Mouse (Mus musculus) cerebellum, postnatal 4 days (tissue): ENCODE measurements at regions not wholly inside any gene's neighbourhood (a gene's known extent, or its start where the extent isn't known, plus 50 kb on each side); places are given as distances from the start of the nearest gene placed in this dataset.
A peak's percentile ranks its signal among the peaks of the same experiment; 100 is the strongest.

Experiments
- DNase-seq, 2 experiments: peaks; one replicate each; pipeline ENCODE4 v3.0.0; 2022; ENCODE audit warnings: low spot score in 2 of 2, mixed read lengths in 1 of 2

DNA sequence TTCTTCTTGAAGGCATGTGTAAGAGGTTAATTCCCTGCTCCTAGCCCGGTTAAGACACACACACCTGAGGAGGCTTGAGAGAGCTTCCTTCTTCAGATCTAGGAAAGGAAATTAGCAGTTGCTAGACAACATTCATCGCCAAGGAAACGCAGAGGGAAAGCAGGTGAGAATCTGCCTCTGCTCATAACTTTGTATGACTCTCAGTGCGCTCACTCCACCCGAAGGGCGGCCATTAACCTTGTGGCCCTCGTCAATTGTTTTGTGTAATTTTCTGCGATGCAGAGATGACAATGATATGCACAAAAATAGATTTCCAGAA lies 105.3 kb upstream of the Sgk1 start:
- DNase-seq: no peak

DNA sequence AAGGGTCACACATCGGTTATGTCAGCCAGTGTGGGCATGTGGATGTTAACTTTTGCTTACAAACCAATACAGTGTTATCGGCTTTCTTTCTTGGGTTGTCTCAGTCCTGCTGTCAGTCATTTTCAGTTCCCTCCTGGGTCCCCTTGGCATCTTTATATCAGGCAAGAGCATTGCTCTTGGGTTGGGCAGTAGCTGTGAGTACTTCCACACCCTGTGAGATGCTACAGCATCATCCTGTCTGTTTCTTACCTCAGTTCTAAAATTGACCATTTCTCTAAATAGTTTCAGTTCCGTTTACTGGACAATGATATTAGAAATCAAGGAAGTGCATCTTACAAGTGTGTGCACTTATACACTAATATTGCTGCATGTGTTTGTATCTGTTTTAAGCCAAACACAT lies 104.9 kb upstream of the Sgk1 start:
- DNase-seq: no peak

DNA sequence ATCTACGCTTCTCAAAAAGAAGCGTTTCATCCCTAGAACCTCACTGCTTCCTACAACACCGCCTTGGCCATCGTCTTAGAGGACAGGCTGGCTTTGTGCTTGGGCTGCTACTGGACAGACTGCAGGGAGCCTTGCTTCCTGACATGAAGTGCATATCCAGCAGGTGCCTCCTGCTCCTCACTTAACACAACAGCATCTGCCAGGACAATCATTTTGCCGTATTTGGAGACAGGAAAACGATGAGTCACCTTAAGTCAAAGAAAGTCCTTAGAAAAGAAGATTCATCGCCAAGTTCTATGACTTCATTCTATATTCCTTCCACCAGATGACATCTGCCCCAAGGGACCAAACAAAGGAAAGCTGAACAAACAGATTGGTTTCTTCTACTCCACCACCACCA lies 98.5 kb upstream of the Sgk1 start:
- no peak for DNase-seq

DNA sequence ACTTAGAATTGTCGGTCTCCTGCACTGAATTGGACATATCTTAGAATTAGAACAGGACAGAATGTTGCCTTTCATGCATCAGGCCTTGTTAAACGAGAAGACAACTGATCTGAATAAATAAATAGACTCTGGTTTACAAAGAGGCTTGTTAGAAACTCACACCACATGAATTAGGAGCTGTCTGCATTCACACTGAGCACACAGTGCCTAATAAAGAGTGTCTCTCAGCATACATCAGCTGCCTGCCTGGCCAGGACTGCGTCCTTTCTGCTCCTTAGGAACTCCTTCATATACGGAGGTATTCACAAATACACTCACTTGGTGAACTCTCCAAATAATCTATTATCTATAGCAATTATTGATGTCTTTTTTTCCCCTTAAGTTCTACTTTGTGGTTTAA lies 96.9 kb upstream of the Sgk1 start:
- DNase-seq: no peak

DNA sequence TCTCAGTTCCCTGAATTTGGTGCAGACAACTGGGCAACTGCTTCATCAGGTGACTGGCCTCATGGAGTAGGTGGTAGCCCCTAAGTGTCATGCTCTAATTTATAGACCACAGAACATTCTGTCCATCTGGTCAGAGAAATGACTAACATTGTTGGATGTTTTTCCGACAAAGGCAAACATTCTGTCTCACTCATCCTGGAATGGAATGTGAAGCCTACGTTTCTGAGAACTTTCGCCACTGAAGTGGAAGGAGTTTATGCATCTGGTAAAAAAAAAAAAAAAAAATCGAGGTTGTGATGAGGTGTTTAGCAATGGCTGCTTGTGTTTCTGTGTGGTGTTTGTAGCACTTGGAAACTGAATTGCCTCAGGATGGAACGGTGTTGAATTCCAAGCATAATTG lies 96.2 kb upstream of the Sgk1 start:
- no peak for DNase-seq

DNA sequence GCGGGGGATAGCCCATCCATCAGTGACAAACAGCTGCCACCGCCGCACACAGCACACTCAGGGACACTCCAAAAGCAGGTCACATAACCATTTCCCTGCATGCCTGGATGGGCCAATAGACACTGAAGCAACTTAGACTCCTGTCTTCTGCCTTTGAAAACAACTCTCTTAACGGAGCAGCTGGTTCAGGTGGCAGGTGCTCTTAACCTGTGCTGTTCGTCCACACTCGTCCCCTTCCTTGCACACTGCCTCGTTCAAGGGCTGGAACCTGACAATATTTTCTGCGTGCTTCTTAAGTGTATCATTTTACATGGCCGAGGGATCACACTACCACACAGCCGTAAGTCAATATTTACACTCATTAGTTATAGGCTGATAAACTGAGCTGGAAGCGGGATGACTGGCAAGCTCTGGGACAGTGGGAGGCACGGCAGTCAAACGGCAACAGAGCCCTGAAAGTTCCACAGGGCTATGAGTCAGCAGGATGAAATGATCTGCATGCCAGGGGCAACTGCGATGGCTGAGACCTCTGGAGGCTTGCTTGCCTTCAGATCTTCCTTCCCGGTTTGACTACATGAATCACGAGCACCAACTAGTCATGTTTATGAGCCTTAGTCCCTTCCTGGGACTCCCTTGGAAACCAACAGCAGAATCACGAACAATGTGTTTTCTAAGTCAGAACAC lies 92.0 kb upstream of the Sgk1 start:
- no peak for DNase-seq

DNA sequence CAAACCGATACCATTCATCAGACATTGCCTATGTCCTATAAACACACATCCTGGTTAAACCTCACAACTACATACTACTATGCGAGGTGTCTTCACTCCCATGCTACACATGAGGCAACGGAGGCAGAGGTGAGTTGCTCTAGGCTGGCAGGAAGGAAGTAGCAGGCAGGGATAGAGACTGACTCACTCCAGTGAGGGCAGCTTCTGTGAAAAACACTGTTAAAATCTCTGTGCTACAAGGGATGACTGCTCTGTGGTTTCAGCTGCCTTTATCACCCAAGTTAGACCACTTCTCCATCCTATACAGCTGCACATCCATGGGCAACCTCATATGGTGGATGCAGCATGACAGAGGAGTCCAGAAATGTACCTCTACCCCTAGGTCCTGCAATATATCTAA lies 91.0 kb upstream of the Sgk1 start:
- DNase-seq: no peak

DNA sequence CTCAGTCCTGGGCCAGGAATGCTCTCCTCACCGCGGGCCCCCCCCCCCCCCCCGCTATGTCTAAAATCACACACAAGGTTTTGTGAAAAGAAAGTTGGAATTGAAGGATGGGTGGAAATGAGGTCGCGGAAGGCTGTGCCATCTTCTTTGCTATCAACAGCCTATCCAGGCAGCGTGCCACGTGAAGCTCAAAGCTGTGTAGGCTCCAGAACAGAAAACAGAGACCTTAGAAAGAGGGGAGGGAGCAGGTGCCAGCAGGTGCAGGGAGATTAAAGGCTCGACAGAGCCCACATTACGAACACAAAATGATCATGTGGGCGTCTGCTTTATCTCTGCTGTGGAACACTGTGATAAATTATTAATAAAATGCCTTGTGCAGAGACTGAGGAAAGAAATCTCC lies 89.6 kb upstream of the Sgk1 start:
- no peak for DNase-seq

DNA sequence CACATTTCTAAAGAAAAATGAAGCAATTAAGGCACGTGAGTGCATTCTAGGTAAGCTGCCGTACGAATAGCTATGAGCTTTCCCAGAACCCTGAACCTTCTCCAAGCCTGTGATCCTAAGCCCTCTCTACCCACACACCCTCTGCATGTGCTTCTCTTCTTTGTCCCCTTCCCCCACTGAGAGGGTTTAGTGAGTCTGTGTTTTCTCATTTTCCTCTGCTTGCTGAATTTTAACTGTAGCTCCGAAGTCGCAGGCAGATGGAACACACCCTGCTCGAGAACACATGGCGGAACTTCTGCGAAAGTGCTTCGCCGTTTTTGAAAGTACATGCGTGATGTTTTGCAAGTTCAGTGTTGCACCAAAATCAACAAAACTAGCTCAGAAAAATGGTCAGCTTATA lies 88.3 kb upstream of the Sgk1 start:
- DNase-seq: no peak

DNA sequence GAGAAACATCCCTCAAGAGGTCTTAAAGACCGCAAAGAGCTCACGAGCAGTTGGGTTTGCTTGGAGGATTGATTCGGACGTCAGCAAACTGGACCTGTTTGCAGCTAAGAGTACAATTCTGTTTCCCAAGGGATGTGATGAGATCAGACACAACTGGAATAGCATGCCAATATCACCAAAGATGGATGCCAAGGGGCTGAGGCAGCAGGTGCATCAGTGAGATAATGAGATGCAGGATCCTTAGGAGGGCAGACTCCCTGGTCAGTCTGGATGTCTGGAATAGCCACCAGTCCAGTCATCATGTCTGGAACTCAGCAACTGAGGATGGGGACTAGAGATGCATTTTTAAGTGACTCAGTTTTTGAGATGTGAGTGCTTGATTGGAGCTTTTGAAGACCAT lies 85.6 kb upstream of the Sgk1 start:
- DNase-seq: no peak

DNA sequence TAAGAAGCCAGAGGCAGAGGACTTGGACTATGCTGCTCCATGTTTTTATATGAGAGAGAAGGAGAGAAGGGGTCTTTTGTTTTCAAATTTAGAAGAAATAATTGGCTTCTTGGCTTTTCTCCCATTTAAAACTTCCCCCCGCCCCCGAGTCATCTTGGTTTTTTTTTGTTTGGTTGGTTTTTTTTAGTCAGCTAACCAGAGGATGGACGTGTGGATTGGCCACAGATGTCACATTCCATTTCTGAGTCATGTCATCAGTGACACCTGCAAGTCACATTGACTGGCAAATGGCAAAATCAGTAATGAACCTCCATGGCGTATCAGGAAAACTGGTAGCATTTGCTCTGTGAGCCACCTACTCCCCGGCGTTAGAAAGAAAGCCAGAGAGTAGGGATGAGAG lies 83.9 kb upstream of the Sgk1 start:
- no peak for DNase-seq

DNA sequence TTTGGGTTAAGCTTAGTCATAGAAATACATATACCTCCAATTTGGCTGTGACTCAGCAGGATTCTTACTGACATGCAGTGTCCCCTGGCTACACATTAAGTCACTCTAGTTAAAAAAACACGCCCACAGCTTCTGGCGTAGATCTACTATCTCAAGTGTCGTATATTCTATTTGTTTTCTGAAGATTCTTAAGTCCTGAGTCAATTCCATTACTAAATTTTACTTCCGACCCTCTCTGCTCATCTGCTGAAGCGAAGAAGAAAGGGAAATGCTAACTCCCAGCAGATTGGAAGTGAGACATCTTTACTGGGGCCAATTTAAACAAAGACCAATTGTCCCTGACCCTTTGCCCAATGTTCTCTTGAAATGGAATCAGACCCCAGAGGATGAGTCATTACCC lies 80.4 kb upstream of the Sgk1 start:
- no peak for DNase-seq

DNA sequence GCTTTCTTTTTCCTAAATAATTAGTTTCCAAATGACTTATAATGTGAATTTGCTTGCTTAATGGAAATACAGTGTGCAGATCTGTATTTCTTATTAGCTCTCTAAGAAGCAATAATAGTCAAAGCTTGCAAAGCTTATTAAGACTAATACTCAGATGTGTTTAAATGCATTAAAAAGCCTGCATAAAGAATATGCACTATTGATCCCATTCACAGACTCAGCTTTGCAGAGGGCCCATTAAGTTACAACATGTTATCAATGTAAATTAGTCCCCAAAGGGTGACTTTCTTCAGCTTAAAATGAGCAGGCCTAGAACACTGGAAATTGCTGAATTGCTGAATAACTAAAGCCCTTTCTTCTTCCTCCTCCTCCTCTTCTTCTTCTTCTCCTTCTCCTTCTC lies 78.8 kb upstream of the Sgk1 start:
- DNase-seq: no peak

DNA sequence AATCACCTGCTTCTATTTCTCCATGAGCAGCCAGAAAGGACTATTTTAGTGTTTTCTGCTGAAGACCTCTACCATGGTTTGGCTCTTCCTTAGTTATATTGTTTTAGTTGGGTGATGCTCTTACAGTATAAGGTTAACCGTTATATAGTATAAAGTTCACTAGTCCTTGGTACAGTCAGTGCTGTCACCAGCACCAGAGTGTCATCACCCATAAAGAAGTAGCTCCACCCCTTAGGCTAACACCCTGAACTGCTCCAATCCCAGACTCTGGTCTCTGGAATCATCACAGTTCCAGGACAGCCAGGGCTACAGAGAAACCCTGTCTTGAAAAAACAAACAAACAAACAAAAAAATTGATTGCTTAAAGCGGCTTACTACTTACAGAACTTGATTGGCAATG lies 77.2 kb upstream of the Sgk1 start:
- no peak for DNase-seq

DNA sequence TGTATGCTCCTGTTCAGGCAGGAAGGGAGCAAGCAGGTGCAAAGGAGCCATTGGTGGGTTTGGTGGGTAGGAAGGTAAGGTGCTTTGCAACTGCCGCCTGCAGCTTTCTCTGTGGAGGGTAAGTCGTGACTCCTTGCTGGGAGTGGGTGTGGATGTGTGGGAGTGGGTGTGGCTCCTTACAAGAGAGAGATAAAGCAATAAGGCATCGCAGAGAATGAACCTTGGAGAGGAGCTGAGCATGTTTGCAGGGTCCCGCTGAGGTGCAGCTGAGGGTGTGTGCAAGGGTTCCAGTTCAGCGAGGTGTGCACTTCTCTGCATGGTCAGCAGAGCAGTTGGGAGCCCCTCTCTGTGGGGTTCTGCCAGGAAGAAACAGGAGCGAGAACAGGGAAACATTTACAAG lies 76.4 kb upstream of the Sgk1 start:
- DNase-seq: no peak

DNA sequence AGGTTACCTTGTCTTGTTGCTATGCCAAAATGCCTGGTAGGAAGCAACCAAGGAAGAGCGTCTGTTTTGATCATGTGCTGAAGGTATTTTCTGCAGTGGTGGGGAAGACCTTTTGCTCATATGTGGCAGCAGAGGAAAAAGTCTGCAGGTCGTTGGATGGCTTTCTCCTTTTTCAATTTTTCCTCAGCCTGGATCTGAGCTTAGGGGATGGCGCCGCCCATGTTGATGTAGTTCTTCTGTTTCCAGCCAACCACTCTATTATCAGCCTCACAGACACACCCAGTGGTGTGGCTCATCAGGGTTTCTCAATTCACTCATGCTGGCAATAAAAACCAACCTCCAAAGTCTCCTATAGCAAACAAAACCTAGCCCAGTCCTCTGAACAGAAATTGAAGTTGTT lies 75.3 kb upstream of the Sgk1 start:
- DNase-seq: no peak

DNA sequence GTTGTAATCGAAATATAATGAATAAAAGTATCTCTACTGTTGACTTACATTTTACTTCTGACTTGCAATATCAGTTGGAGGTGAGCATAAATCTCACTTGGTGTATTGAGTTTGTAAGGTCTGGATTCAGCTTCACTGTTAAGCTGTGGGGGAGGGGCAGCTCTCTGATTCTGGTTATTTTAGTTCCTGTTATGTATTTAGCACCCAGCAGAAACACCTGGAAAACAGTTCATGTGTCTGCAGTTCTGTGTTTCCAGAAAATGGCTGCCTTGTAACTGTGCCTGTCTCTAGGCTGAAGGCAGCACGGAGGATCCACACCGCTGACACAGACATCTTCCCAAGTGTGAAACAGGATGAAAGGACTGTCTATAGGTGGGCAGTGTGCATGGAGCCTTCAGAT lies 62.3 kb upstream of the Sgk1 start:
- DNase-seq: no peak

DNA sequence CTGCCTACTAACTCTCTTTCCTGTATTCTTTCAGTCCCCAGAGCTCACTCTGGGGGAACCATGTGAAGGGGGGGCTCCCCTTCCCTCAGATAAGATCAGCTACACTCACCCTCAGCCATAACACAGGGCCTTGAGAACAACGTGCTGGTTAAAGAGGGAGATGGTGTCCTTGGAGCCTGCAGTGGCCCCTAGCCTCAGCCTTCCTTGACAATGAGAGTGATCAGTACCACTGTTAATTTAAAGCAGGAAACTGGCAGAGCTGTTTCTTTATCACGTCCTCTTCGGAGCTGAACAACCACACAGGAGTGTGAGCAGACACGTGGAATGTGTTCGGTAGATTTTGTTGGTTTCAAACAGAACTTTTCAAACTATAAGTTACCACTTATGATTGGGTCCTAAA lies 60.6 kb upstream of the Sgk1 start:
- DNase-seq: no peak

DNA sequence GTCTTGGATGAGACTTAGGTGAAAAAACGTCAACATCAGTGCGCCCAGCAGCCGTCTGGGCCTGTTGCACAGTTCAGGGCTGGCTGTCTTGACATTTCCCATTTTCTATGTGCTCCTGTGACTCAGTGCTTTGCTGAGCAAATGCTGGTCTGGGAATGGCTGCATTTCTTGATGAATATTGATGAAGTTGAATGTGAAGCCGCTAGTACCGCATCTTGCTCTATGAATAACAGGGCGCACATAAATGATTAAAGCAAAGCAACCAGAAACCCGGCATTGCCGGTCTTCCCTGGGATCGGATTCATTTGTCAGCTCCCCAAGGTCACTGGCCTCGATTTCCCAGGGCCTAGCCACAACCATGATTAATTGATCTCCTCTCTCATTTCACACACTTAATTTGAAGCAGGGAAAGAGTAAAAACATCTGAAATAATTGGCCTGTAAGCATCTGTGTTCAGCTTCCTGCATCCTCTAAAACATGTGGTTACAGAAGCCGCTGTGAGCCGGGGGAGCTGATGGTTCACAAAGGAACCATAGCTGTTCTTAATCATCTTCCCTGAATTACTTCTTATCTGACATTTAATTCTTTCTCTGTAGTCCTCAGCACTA lies 57.5 kb upstream of the Sgk1 start:
- no peak for DNase-seq

DNA sequence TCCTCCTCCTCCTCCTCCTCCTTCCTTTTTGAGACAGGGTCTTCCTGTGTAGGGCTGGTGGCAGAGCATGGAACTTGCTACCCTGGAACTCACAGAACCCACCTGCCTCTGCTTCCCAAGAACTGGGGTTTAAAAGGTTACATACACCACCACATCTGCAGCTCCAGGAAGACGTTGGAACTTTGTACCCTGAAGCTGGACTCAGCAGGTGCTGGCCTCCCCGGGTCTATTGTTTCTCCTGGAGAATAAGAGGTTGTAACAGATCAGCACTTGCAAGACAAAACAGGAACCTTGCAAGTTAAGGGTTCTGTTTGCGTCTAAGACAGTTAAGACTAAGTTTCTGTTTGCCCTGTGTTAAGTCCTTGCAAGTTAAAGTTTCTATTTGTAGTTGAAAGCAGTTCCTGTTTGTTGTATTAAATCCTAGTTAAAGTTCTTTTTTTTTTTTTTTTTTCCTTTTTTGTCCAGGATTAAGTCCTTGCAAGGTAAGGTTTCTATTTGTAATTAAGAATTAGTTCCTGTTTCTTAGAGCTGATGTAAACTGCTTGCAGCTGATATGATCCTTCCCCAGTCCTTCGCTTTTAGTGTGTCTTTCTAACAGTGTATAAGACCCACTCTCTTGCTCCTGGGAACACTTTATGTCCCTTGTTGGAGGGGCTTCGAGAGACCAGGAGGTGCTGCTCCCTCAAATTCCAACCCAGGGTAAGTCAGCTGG lies 55.0 kb upstream of the Sgk1 start:
- no peak for DNase-seq

DNA sequence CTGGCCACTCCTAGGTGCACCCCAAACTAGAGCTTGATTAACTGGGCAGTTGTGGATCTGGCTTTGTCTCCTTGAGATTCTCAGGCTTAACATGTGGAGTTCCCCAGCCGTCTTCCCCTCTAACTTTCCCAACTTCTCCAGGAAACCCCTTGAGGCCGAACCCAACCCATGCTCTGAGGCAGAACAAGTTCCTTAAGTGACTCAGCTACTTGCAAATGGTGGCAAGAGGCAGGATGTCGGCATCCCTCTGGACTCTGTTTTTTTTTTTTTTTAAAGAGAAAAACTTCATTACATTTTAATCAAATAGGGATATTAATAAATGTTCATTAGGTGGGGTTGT lies 54.5 kb upstream of the Sgk1 start:
- no peak for DNase-seq

DNA sequence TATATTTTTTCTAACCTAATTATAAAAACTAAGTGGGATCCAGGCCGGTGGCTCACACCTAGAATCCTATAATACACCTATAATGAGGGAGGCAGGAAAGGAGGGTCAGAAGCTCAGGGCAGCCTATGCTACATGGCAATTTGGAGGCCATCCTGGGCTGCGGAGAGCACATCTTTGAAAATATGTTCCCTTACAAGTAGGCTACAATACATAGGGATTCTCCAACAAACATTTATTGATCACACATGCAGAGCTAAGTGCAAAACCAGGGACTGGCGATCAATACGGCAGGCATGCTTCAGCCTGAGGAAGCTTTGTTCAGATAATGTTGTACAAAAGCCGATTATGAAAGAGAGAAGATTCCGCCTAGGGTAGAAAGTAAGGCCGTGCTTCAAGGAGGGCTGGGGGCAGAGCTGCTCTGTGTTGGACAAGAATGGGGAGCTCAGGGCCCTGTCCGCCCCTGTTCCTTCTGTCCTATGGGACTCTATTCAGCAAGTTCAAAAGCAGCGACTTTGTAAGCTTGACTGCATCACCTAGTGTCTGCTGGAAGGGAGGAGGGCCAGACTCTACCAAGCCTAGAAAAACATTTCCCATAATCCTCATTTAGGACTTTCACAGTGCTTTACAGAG lies 53.4 kb upstream of the Sgk1 start:
- DNase-seq: no peak

DNA sequence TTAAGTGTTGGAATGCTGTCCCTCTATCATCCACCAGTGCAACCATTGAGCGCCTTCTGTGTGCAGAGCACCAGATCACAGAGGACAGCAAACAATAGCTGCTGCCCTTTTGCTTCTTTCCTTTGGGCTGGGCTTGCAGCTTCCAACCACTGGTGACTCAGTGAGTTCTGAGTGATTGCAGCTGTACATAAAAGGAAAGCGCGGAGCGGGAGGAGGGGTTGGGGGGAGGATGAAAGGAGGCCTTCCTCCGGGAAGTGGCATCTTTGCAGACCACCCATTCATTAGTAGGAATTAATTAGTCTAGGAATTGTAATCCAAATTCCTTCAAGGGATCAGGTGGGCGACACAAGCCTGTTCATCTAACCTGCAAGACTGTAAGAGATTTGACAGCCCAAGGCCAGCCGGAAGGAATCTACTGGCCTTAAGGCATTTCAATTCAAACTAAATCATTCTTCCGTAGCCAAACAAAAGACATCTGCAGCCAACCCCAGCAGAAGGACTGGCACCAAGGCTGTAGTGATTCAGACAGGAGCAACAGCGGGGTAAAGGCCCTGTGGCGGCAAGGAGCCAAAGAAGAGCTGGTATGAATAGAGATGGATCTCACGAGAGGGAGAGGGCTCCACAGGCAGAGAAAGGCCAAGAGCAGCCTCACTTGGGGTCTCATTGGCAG lies 52.8 kb upstream of the Sgk1 start:
- peak in 1 of 2 experiments; percentile 10 for DNase-seq
